8 mouse cellular contexts compared by ENCODE assay signal in the genomic region with DNA sequence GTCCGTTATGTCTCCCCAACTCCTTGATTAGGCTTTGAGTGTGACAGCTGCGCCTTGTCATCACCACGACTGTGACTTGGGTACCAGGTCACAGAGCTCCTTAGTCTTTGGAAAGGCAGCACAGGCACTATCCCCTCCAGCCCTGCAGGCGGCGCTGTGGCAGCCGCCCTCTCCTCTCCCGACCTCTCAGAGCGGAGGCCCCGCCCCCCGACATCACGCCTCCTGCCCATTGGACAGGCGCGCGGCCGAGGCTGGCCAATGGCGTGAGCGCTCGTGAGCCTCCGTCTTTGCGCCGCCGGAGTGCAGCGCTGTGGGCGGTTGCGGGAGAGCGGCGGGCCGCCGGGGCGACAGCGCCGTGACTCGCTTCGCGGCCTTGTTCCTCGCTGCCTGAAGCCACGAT. TPM values are rescaled to one million over a fixed set of nuclear protein-coding genes. Genes with fewer than 3 reads are reported as not detected.
DNase-seq lines count a peak whose midpoint lies in the region; ATAC-seq lines count a peak whose summit lies in the region.

Gene Srp9 (plus strand): TSS at position 232 of the 400 bp plus-strand sequence.

- no peaks in the 10 kb centered on the region for H3K27me3 ChIP-seq in hindbrain, embryonic 11.5 days (ENCODE audit: control insufficient read depth, insufficient read depth, low read length)

- DNase-seq in MN1 (ENCODE audit: low spot score): peak; percentile 99
- peak; percentile 97 for DNase-seq in cerebellum, adult 9-10 months
- DNase-seq in frontal cortex, adult 2 months (ENCODE audit: extremely low spot score in 1 of 2, low spot score in 1 of 2): peak; percentile 92 to 98
- DNase-seq in hindbrain, embryonic 11.5 days (ENCODE audit: low spot score): peak; percentile 100
- DNase-seq in layer of hippocampus, postnatal 10 days (ENCODE audit: low spot score in 2 of 2): peak; percentile 97 to 99
- peak; percentile 99 for DNase-seq in lung, postnatal 10 days
- DNase-seq in ovary, postnatal 36 days (ENCODE audit: low spot score): peak; percentile 98
- DNase-seq in thymus, postnatal 25 days: peak; percentile 98

- H3K9me3 ChIP-seq in hindbrain, embryonic 11.5 days (ENCODE audit: control insufficient read depth, low read length): no peaks in the 10 kb centered on the region

- peak within 1 kb of the TSS; percentile 66 for H3K27ac ChIP-seq in hindbrain, embryonic 11.5 days (ENCODE audit: low read depth, low read length)

- peak within 1 kb of the TSS; percentile 64 for H3K9ac ChIP-seq in hindbrain, embryonic 11.5 days (ENCODE audit: low read depth, low read length)

- H3K4me2 ChIP-seq in hindbrain, embryonic 11.5 days (replicated peaks; ENCODE audit: low read depth, low read length): peak within 1 kb of the TSS; percentile 47

- peak within 1 kb of the TSS; percentile 62 for H3K4me3 ChIP-seq in hindbrain, embryonic 11.5 days (ENCODE audit: low read depth, low read length)

- no peaks in the 10 kb centered on the region for H3K36me3 ChIP-seq in hindbrain, embryonic 11.5 days (ENCODE audit: control insufficient read depth, insufficient read depth, low read length)

- WGBS in hindbrain, embryonic 11.5 days: under 1% methylated on average over 37 of the region's 37 CpGs

- peak; percentile 99 for ATAC-seq in hindbrain, embryonic 11.5 days (ENCODE audit: low FRiP score)

- H3K4me1 ChIP-seq in hindbrain, embryonic 11.5 days (replicated peaks; ENCODE audit: control insufficient read depth, insufficient read depth, low read length): no peaks in the 10 kb centered on the region

RNA-seq across cellular contexts. Expression of gene Srp9, which starts in this region (rescaled TPM):
- polyA plus RNA-seq in frontal cortex, adult 2 months (2012; rRNA removed): 116 and 120 TPM in 2 replicates
- 179 and 180 TPM in 2 replicates for polyA plus RNA-seq in hindbrain, embryonic 11.5 days (2014; fragmentation: Nextera tagmentation; extraction: Ambion mirVana)
- total RNA-seq in layer of hippocampus, postnatal 10 days (2021): 10 to 100 TPM; 54.4 to 59.7 TPM

Comparison
In these comparisons a context has a peak if more than half of its experiments do, and no peak if none do; other contexts are left out.
1. Peak in every context shown above with its lines: DNase-seq, ATAC-seq, H3K4me3 ChIP-seq and H3K27ac ChIP-seq.